Mouse (Mus musculus): ENCODE data around the gene Aqp11.
A peak's percentile ranks its signal among the peaks of the same experiment; 100 is the strongest.

The Aqp11 gene

DNA sequence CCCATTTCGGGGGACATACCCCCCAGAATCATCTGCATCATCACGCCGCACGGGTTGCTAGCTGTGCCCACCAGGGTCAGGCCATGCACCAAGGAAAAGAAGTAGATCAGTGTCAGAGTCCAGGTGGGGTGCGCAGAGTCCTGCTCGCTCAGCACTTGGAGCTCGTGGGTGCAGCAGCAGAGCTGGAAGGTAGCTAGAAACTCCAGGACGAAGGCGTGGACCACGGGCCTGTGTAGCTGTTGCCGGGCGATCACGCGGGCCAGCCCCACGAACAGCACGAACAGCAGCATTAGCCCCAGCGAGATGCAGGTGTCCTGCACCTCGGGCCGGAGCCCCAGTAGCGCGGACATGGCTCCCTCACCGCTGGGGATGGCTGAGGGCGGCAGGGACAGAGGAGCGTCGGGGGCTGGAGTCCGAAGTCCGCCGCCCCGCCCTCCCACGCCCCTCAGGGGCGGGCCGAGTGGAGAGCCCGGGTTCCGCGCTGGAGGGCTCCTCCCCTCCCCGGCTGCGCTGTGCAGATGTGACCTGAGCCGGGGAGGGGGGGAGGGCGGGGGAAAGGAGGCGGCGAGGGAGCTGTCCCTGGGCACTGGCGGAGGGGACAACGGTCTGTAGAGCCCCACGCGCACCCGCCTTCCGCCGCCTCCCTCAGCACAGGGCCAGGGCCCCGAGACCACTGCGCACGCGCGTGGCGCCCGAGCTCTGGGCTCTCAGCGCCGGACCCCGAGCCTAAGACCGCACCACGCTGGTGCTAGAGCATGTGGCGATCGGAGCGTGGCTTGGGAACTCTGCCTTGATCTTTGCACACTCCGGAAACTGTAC is at the start of gene Aqp11:
TSS of gene Aqp11 (minus strand) at position 652 of the 819 bp plus-strand sequence.
- DNase-seq (ENCODE audit: low read depth), result peak; percentile 93

GRCm38 (mm10) chr7:97783523-97783922 is 45.4 kb upstream of the Aqp11 start:
- DNase-seq (ENCODE audit: low read depth), result no peak

- no peak for DNase-seq (ENCODE audit: low read depth)
Observed at GRCm38 (mm10) chr7:97781496-97781895, 43.4 kb upstream of the Aqp11 start.

- DNase-seq (ENCODE audit: low read depth), result peak; percentile 72
Observed at GRCm38 (mm10) chr7:97780815-97781214, 42.7 kb upstream of the Aqp11 start.

- no peak for DNase-seq (ENCODE audit: low read depth)
Observed at GRCm38 (mm10) chr7:97780222-97780621, 42.1 kb upstream of the Aqp11 start.

DNA sequence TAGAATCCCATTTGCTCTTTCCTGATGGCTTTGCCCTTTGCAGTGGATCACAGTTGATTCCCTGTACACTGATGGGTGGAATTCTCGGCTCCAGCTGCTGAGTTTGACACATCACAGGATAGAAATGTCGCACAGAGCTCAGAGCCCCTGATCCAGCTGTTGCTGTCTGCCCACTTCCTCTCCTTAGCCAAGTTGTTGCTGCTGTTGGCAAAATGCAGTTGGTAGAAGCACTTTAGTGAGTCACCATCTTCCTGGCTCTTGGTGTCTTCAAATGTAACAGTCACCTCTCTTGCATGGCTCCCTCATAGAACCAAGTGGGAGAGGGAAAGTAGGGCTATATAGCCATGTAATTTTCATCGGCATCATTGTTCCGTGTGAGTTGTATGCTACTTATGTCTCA is 39.1 kb upstream of the Aqp11 start:
- DNase-seq (ENCODE audit: low read depth), result peak; percentile 63

- no peak for DNase-seq (ENCODE audit: low read depth)
Observed at GRCm38 (mm10) chr7:97775923-97776322, 37.8 kb upstream of the Aqp11 start.

GRCm38 (mm10) chr7:97775380-97775779 is 37.3 kb upstream of the Aqp11 start:
- no peak for DNase-seq (ENCODE audit: low read depth)

- DNase-seq (ENCODE audit: low read depth), result no peak
Observed at GRCm38 (mm10) chr7:97770841-97771620, 32.9 kb upstream of the Aqp11 start.

- DNase-seq (ENCODE audit: low read depth), result no peak
Observed at GRCm38 (mm10) chr7:97769020-97769419, 30.9 kb upstream of the Aqp11 start.

- DNase-seq (ENCODE audit: low read depth), result no peak
Observed at GRCm38 (mm10) chr7:97767841-97768240, 29.8 kb upstream of the Aqp11 start.

- peak; percentile 46 for DNase-seq (ENCODE audit: low read depth)
Observed at GRCm38 (mm10) chr7:97766406-97767166, 28.5 kb upstream of the Aqp11 start.

DNA sequence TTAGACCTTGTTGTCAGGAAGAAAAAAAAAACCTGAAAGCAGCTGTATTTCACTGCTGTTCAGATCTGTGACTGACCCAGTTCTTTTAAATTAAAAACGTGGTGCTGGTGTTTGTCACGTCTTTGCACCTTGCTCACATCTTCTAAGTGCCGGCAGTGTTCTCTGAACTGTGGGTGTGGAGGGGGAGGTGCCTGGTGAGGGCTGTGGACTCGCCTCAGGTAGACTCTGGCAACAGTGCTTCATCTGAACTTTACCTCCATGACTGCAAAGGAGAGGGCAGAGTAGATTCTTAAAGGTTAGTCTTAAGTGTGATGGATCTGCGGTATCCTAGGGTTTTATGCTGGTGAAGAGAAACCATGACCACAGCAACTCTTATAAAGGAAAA is 27.9 kb upstream of the Aqp11 start:
- DNase-seq (ENCODE audit: low read depth), result no peak

GRCm38 (mm10) chr7:97765181-97765962 is 27.3 kb upstream of the Aqp11 start:
- DNase-seq (ENCODE audit: low read depth), result peak; percentile 66

DNA sequence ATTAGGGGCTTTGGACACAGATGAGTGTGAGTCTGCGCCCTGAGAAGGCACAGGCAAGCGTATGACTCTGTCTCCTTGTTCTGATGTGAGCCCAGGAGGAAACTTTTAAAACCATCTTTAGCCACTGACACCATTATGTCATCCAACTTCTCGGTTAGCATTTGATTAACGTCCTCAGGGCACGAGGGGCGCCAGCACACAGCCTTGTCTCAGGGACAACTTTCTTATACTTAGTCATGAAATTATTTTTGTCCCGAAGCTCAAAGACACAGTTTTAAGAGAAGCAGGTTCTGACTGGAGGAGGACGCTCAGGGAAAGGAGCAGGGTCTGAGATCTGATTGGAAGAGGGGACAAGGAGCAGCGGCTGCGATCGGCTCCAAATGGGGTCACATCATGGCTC is 26.5 kb upstream of the Aqp11 start:
- DNase-seq (ENCODE audit: low read depth), result no peak

DNA sequence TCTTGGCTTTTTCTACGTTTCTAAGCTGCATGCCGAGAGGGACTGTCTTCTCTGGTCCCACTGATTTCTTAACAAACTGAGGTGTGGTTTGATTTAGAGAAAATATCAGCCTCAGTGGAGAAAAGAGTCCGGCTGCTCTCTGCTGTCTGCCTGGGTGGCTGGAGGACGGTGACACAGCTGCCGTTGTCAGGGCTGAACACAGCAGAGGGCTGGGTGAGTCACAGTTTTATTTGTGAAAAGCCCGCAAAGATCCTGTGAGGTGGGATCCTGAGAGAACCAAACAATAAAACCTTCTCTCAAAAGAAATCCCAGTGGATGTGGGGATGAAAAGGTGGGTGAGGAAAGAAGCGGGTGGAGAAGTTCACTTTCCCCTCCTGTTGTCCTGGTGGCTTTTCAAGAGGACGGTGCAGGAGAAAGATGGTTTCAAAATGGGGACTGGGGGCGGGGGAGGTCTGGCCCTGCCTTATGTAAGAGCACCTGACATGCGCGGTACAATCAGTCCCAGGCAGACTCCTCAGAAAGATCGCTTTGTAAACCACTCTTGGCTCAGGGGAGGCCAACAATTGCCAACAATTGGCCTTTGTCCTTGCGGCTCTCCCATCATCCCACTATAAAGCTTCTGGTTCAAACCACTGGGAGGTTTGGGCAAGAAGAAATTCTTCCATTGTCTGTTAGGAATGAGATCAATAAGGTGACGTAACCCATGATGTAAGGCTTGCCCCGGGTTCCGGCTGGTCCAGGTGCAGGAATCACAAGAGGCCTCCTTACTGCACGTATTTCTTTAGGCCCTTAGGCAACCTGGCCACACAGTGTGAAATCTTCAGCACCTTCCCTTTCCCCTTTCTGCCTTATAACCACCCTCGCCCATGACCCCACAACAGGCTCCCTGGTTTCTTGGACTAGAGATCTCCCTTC is 19.1 kb upstream of the Aqp11 start:
- no peak for DNase-seq (ENCODE audit: low read depth)

DNA sequence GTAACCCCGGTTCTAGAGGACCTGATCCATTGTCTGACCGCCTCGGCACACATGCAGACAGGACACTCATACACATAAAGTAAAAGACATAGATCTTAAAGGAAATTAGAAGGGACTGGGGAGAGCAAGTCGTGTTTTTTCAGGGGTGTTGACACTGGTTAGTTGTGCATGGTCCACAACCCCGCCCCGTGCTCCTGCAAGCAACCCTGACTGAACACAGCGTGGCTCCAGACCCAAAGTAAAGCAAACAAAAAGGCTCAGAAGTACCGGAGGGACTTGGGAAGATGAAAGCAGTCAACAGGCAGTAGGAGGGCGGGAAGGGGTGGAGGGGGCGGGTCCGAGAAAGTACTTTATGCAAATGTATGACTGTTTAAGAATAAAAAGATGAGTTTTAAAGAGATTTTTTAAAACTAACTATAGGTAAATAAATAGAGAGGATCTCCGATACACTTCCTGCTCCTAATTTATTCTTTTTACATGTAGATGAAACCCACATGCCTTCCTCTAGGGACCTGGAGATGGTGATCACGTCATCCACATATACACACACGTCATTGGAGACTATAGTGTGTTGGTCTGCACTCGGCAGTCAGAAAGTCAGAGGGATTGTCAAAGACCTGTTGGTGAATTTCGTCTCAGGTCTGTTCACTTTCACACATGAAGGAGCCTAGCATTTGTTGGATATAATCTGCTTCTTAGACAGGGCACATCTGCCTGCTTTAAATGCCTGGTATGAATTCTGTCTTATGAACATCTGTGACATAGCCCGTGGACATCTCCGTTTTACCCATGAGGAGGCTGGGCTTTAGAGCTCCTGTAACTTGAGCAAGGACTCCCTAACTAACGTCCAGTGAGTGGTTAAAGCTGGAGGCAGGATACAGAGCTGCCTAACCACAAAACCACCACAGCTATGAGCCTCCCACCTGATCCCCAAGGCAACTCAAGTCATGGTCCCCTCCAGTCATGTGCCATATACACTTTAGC is 11.4 kb upstream of the Aqp11 start:
- DNase-seq (ENCODE audit: low read depth), result peak; percentile 88

- DNase-seq (ENCODE audit: low read depth), result peak; percentile 78
Observed at GRCm38 (mm10) chr7:97748527-97749206, 10.6 kb upstream of the Aqp11 start.

Measured in 416B (cell line).